Mouse (Mus musculus) embryonic stem cell, embryonic (primary cell): ENCODE results near the gene Nacc1.
"Not testable (repeated sequence)": the region's sequence is repeated elsewhere in the genome, so short reads cannot be mapped to it uniquely, and the experiment has no call there.

Source experiments
- CTCF ChIA-PET, 4 experiments: fragments of 300-600 bp in 2 of 4; fragments of 350-600 bp in 2 of 4; sonication (Branson Sonifier 250); formaldehyde crosslinking; loops; one replicate each; lab custom pipeline; 2022; ENCODE audit warnings: inconsistent platforms in 2 of 4; lab: Charles Lee
- POLR2A ChIA-PET, 4 experiments: fragments of 300-600 bp in 2 of 4; fragments of 350-600 bp in 2 of 4; sonication (Branson Sonifier 250); formaldehyde crosslinking; loops; one replicate each; lab custom pipeline; 2022; ENCODE audit warnings: antibody characterized with exemption in 4 of 4, inconsistent platforms in 1 of 4; lab: Charles Lee

The Nacc1 gene

GRCm38 (mm10) chr8:84639162-84640009 is 48.3 kb downstream of the Nacc1 start:
- POLR2A ChIA-PET: interaction anchor here (0.5 to 16.6 kb wide), 36 partner anchors 8 to 369 kb away, joined by 3 to 272 read pairs (median 5); partner anchors contain the start of genes Ier2 (in 2 of the 4), Ccdc130 (in 1 of the 4), Nacc1 (in 1 of the 4) and Trmt1 (in 1 of the 4)

GRCm38 (mm10) chr8:84638555-84639161 is 49.0 kb downstream of the Nacc1 start:
- CTCF ChIA-PET: interaction anchor here in 3 of 4 experiments (0.5 to 2.0 kb wide), 22 partner anchors 9 to 264 kb away, joined by 3 to 8 read pairs (median 4); partner anchors contain the start of gene Trmt1 (in 1 of the 3)
- POLR2A ChIA-PET: interaction anchor here (0.5 to 16.6 kb wide), 37 partner anchors 8 to 368 kb away, joined by 3 to 272 read pairs (median 5); partner anchors contain the start of genes Ier2 (in 3 of the 4), Ccdc130 (in 1 of the 4), Nacc1 (in 1 of the 4) and Trmt1 (in 1 of the 4)

More at GRCm38 (mm10) chr8:84639162-84640009, 48.3 kb downstream of the Nacc1 start:
- CTCF ChIA-PET: interaction anchor here in 3 of 4 experiments (0.5 to 2.0 kb wide), 23 partner anchors 8 to 264 kb away, joined by 3 to 8 read pairs (median 4); partner anchors contain the start of gene Trmt1 (in 1 of the 3)

DNA sequence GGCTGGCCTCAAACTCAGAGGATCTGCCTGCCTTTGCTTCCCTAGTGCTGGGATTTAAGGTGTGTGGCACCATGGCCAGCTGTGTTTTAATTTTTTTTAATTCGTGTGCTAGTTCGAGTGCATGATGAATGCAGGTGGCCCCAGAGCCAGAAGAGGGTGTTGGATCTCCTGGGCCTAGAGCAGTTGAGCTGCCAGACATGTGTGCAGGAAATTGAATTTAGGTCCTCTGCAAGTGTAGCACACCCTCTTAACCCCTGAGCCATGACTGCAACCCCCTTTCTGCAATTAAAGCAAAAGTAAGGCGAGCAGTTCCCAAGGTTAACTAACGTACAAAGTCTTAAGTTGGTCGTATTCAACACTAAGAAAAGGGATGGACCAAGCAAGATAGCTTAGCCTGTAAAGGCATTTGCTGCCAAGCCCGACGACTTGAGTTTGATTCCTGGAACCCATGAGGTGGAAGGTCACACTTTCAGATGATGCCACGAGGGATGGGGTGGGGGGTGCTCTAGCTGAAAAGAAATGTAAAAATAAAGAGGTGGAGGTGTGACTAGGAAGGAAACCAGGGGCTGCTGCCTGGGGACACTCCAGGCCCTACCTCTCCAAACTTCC is 49.6 kb downstream of the Nacc1 start:
- ChIA-PET CTCF (interaction anchor here (0.6 to 2.0 kb wide), 12 partner anchors 9 to 283 kb away, joined by 3 to 11 read pairs (median 5); partner anchors contain the start of gene Trmt1 (in 1 of the 4)), POLR2A (interaction anchor here in 3 of 4 experiments (0.6 to 16.6 kb wide), 30 partner anchors 9 to 368 kb away, joined by 3 to 272 read pairs (median 5); partner anchors contain the start of genes Ier2 (in 2 of the 3), Ccdc130 (in 1 of the 3), Nacc1 (in 1 of the 3) and Trmt1 (in 1 of the 3))

DNA sequence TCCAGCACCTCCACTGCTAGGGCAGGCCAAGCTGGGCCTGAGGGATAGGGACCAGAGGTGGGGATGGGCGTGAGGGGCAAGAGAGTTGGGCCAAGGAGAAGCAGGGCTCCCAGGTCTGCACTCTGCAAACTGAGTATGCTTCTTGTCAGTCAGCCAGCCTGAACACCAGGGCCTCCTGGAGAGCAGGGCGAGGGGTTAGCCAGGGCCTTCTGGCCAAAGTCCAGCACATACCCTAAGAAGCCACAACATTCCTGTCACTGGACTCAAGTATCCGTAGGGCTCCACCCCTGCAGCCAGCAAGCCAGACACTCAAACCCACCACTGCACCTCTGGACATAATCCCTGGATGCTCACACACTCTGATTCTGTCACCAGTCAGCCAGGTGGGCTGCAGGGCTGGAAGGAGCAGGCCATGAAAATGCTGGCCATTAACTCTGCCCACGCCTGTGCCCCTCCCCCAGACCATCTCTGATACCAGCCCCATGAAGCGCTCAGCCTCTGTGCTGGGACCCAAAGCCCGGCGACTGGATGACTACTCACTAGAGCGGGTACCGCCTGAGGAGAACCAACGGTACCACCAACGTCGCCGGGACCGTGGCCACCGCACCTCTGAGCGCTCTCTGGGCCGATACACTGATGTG is 51.5 kb downstream of the Nacc1 start:
- ChIA-PET POLR2A (interaction anchor here in 2 of 4 experiments (1.3 to 16.6 kb wide), 10 partner anchors 10 to 51 kb away, joined by 3 to 272 read pairs (median 16); partner anchors contain the start of genes Ier2 (in 2 of the 2), Nacc1 (in 1 of the 2) and Trmt1 (in 1 of the 2)), CTCF (interaction anchor here in 2 of 4 experiments (0.5 to 1.1 kb wide), 2 partner anchors 16 to 176 kb away, joined by 3 to 6 read pairs; no protein-coding TSS in a partner anchor)

DNA sequence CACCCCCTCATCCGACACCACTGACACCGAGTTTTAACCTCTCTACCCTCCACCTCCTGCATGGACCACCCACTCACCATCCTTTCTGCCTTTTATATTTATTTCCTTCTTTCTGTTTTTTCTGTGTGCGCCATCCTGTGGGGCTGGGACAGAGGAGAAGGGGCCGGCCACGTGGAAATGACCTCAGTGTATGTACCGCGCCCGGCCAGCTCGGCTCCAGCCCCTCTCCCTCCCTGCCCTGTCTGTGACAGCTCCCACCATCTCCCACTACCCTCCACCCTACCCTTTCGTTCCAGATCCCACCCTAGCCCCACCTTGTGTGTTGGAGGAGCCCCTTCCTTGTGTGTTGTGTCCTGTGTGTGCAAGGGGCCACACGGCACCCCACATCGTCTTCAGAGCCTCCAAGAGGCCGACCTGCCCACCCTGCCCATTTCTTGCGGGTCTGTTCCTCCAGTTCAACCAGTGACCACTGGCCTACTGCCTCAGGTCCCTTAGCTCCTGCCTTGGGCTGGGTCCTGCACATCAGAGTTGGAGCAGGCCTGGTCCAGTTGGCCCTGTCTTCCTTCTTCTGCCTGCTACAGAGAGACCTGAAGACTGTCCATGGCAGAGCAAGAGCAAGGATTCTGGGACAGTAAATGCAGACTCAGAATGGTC is 52.1 kb downstream of the Nacc1 start:
- POLR2A ChIA-PET: interaction anchor here in 3 of 4 experiments (1.2 to 16.6 kb wide), 11 partner anchors 9 to 278 kb away, joined by 3 to 272 read pairs (median 6); partner anchors contain the start of genes Ier2 (in 2 of the 3), Nacc1 (in 1 of the 3) and Trmt1 (in 1 of the 3)
- CTCF ChIA-PET: interaction anchor here in 3 of 4 experiments (1.0 to 1.6 kb wide), 4 partner anchors 15 to 181 kb away, joined by 3 to 4 read pairs (median 4); no protein-coding TSS in a partner anchor

DNA sequence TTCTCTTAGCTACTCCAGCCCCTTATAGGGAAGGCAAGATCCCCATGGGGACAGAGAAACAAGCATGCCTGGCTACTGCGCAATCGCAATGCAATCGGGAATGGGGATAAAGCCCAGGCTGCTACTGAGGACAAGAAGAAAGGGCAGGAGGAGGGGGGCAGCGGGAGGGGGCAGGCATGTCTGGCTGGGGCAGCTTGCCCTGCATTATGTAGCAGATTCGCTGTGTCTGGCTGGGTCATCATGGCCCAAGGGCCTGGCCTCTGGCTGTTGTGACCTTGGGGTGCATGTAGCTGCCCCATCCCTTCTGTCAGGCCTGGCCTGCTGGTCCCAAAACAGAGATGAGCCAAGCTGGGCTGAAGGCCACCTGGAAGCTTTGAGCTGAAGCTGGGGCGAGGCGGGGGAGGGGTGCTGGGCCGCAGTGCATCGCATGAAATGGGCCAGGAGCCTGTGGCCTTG is 52.8 kb downstream of the Nacc1 start:
- ChIA-PET CTCF (interaction anchor here in 3 of 4 experiments (1.0 to 1.7 kb wide), 7 partner anchors 14 to 404 kb away, joined by 3 to 5 read pairs (median 3); no protein-coding TSS in a partner anchor), POLR2A (interaction anchor here in 3 of 4 experiments (0.9 to 16.6 kb wide), 19 partner anchors 9 to 278 kb away, joined by 3 to 272 read pairs (median 6); partner anchors contain the start of genes Ier2 (in 2 of the 3), Nacc1 (in 1 of the 3) and Trmt1 (in 1 of the 3))

- ChIA-PET POLR2A (interaction anchor here in 3 of 4 experiments (0.6 to 16.6 kb wide), 30 partner anchors 8 to 279 kb away, joined by 3 to 272 read pairs (median 4); partner anchors contain the start of genes Ier2 (in 2 of the 3), Calr (in 1 of the 3), Nacc1 (in 1 of the 3) and Trmt1 (in 1 of the 3)), CTCF (interaction anchor here (0.9 to 1.7 kb wide), 11 partner anchors 13 to 403 kb away, joined by 3 to 5 read pairs (median 3); no protein-coding TSS in a partner anchor)
Observed at GRCm38 (mm10) chr8:84633841-84634584, 53.6 kb downstream of the Nacc1 start.

DNA sequence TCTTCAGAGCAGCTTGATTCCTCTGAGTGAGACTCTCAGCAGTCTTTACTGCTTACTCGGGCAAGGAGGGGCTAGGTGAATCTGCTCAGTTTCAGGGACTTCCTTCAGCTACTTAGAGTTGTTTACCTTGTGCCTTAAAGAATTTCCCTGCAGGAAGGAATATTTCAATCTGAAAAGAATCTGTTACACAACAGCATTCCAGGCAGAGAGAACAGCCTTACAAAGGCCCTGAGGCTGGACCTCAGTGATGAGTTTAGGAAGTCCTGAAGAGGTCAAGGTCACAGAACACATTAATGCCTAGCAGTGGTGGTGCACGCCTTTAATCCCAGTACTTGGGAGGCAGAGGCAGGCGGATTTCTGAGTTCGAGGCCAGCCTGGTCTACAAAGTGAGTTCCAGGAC is 55.8 kb downstream of the Nacc1 start:
- ChIA-PET CTCF (interaction anchor here in 1 of 4 experiments (0.7 kb wide), 1 partner anchor 444 kb away, joined by 4 read pairs; no protein-coding TSS in a partner anchor), POLR2A (interaction anchor here in 2 of 4 experiments (1.6 to 16.6 kb wide), 7 partner anchors 10 to 184 kb away, joined by 3 to 272 read pairs (median 11); partner anchors contain the start of genes Ier2 (in 2 of the 2), Nacc1 (in 1 of the 2) and Trmt1 (in 1 of the 2))

- POLR2A ChIA-PET: interaction anchor here in 3 of 4 experiments (0.8 to 16.6 kb wide), 14 partner anchors 8 to 263 kb away, joined by 3 to 272 read pairs (median 5); partner anchors contain the start of genes Ier2 (in 2 of the 3) and Gcdh (in 1 of the 3)
- CTCF ChIA-PET: interaction anchor here in 3 of 4 experiments (0.6 to 1.4 kb wide), 5 partner anchors 9 to 1035 kb away, joined by 3 to 4 read pairs (median 3); no protein-coding TSS in a partner anchor
Observed at GRCm38 (mm10) chr8:84630145-84630544, 57.5 kb downstream of the Nacc1 start.

GRCm38 (mm10) chr8:84629586-84629985 is 58.1 kb downstream of the Nacc1 start:
- POLR2A ChIA-PET: interaction anchor here in 3 of 4 experiments (0.5 to 16.6 kb wide), 20 partner anchors 8 to 128 kb away, joined by 3 to 272 read pairs (median 4); partner anchors contain the start of genes Ier2 (in 2 of the 3) and Nacc1 (in 1 of the 3)
- CTCF ChIA-PET: interaction anchor here in 3 of 4 experiments (0.6 to 1.4 kb wide), 7 partner anchors 9 to 1035 kb away, joined by 3 to 5 read pairs (median 3); partner anchors contain the start of gene Nacc1 (in 1 of the 3)

DNA sequence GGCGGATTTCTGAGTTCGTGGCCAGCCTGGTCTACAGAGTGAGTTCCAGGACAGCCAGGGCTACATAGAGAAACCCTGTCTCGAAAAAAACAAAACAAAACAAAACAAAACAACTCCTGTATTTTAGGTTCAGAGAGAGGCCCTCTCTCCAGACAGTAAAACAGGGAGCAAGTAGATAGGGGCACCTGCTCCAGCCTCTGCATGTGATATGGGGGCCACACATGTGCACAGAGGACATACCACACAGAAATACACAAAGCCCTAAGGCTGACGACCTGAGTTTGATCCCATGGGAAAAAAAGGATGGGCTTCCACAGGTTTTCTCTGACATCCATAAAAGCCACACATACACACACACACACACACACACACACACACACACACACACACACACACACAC is 64.2 kb downstream of the Nacc1 start:
- CTCF ChIA-PET, POLR2A ChIA-PET: not testable (repeated sequence)

- ChIA-PET CTCF (interaction anchor here (0.6 to 2.8 kb wide), 29 partner anchors 8 to 436 kb away, joined by 3 to 9 read pairs (median 4); partner anchors contain the start of gene Nanos3 (in 1 of the 4)), POLR2A (interaction anchor here in 3 of 4 experiments (0.5 to 2.3 kb wide), 11 partner anchors 9 to 784 kb away, joined by 3 to 6 read pairs (median 4); no protein-coding TSS in a partner anchor)
Observed at GRCm38 (mm10) chr8:84621102-84621625, 66.5 kb downstream of the Nacc1 start.
